ENCODE assay signal across 11 mouse cellular contexts in the genomic region with DNA sequence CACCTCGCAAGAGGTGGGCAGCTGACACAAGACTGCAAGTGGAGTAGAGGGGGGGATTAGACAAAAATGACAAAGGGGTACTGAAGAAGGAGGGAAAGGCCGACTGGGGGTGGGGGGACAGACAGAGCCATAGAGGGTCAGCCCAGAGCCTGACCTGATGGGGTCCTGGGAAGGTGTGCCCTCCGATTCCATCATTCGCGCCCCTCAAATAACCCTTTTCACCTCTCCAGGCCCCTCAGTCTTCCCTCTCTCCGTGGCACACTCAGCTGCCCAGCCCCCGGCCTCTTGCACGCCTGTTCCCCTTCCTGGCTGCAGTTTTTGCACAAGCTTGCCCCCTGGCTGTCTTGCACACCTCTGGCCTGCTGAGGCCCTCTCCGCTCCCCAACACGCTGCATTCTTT. TPM values are rescaled to one million over a fixed set of nuclear protein-coding genes. Genes with fewer than 3 reads are reported as not detected.
A peak's percentile ranks its signal among the peaks of the same experiment; 100 is the strongest.
DNase-seq lines count a peak whose midpoint lies in the region; ATAC-seq and TF ChIP-seq lines count a peak whose summit lies in the region.
"Had no signal": no experiment of that assay in that cellular context is flagged by ENCODE, and none has a peak within 500 bp of the region (broad histone marks: within the 10 kb centered on the region; RNA-seq: fewer than 3 reads in every experiment).

No protein-coding gene starts in this region.

- H3K27ac ChIP-seq in heart, embryonic 12.5 days (ENCODE audit: poor library complexity, severe bottlenecking) = no peak overlapping the region
- peak overlapping the region; percentile 79 for H3K27ac ChIP-seq in lung, embryonic 15.5 days
- no peak overlapping the region for H3K27ac ChIP-seq in hindbrain, postnatal 0 days
- no peak overlapping the region for H3K27ac ChIP-seq in neural tube, embryonic 12.5 days
- H3K27ac ChIP-seq: liver, embryonic 14.5 days had no signal

- 16% methylated on average over 9 of the region's 10 CpGs for WGBS in heart, embryonic 12.5 days
- 14% methylated on average over 9 of the region's 10 CpGs for WGBS in lung, embryonic 15.5 days
- 23% methylated on average over 10 of the region's 10 CpGs for WGBS in hindbrain, postnatal 0 days
- 16% methylated on average over 10 of the region's 10 CpGs for WGBS in neural tube, embryonic 12.5 days

- intact Hi-C loops in heart, postnatal 36 days (cut with DNase I) = loop anchor here (10.0 kb wide), 1 partner anchor 53 kb away; a partner anchor contains a TSS

- no peak for DNase-seq in heart, postnatal 36 days
- no peak for DNase-seq in lung, postnatal 36 days
- DNase-seq in hindbrain, postnatal 0 days (ENCODE audit: low spot score) = peak; percentile 23
- DNase-seq in spleen, postnatal 36 days (ENCODE audit: low spot score in 2 of 2) = no peak
- DNase-seq in layer of hippocampus, adult 9-10 months (ENCODE audit: low spot score) = no peak
- DNase-seq: kidney, adult 2 months had no signal

- no peaks in the 10 kb centered on the region for H3K9me3 ChIP-seq in heart, embryonic 12.5 days (replicated peaks)
- H3K9me3 ChIP-seq in lung, embryonic 15.5 days = no peaks in the 10 kb centered on the region
- H3K9me3 ChIP-seq in hindbrain, postnatal 0 days (ENCODE audit: low read length) = no peaks in the 10 kb centered on the region
- no peaks in the 10 kb centered on the region for H3K9me3 ChIP-seq in neural tube, embryonic 12.5 days

- H3K9ac ChIP-seq in heart, embryonic 12.5 days = no peak overlapping the region
- peak overlapping the region; percentile 20; the same call in 1 of the 2 replicates for H3K9ac ChIP-seq in lung, embryonic 15.5 days
- no peak overlapping the region for H3K9ac ChIP-seq in hindbrain, postnatal 0 days (replicated peaks; ENCODE audit: low read length)
- no peak overlapping the region for H3K9ac ChIP-seq in neural tube, embryonic 12.5 days
- H3K9ac ChIP-seq: liver, embryonic 14.5 days had no signal

- H3K4me3 ChIP-seq in heart, embryonic 12.5 days = peak overlapping the region; percentile 34
- H3K4me3 ChIP-seq in lung, embryonic 15.5 days = peak overlapping the region; percentile 26
- no peak overlapping the region for H3K4me3 ChIP-seq in hindbrain, postnatal 0 days (ENCODE audit: low read length)
- no peak overlapping the region for H3K4me3 ChIP-seq in neural tube, embryonic 12.5 days

- H3K36me3 ChIP-seq in heart, embryonic 12.5 days = no peaks in the 10 kb centered on the region
- no peaks in the 10 kb centered on the region for H3K36me3 ChIP-seq in lung, embryonic 15.5 days
- H3K36me3 ChIP-seq in hindbrain, postnatal 0 days (ENCODE audit: insufficient read depth, low read length) = no peaks in the 10 kb centered on the region
- H3K36me3 ChIP-seq in neural tube, embryonic 12.5 days = peaks cover 4% of the 10 kb centered on the region; the same call in 1 of the 2 replicates

- no peak for ATAC-seq in heart, embryonic 12.5 days (ENCODE audit: insufficient number of reproducible peaks, low FRiP score)
- ATAC-seq in lung, embryonic 15.5 days (ENCODE audit: borderline replicate concordance, extremely low read depth, low FRiP score, low TSS enrichment) = no peak
- no peak for ATAC-seq in hindbrain, postnatal 0 days
- no peak for ATAC-seq in neural tube, embryonic 12.5 days (ENCODE audit: low FRiP score, low read depth)

- H3K4me2 ChIP-seq in heart, embryonic 12.5 days = peak overlapping the region; percentile 59
- H3K4me2 ChIP-seq in lung, embryonic 15.5 days = peak overlapping the region; percentile 45
- no peak overlapping the region for H3K4me2 ChIP-seq in hindbrain, postnatal 0 days (ENCODE audit: low read depth, low read length)
- H3K4me2 ChIP-seq in neural tube, embryonic 12.5 days (replicated peaks) = peak overlapping the region; percentile 36; the same call in 1 of the 2 replicates

- TF ChIP-seq CTCF in hindbrain, postnatal 0 days (IDR thresholded peaks at IDR 0.05; ENCODE audit: low read depth) = peak; percentile 17; the same call in 1 of the 2 replicates

- H3K27me3 ChIP-seq in heart, embryonic 12.5 days (replicated peaks) = peaks cover 86% of the 10 kb centered on the region
- peaks cover 87% of the 10 kb centered on the region for H3K27me3 ChIP-seq in lung, embryonic 15.5 days
- H3K27me3 ChIP-seq in hindbrain, postnatal 0 days (ENCODE audit: insufficient read depth, low read length) = peaks cover 22% of the 10 kb centered on the region; the same call in 1 of the 2 replicates
- H3K27me3 ChIP-seq in neural tube, embryonic 12.5 days (replicated peaks) = peaks cover 82% of the 10 kb centered on the region

- H3K4me1 ChIP-seq in heart, embryonic 12.5 days (replicated peaks) = peaks cover 55% of the 10 kb centered on the region
- peaks cover 44% of the 10 kb centered on the region for H3K4me1 ChIP-seq in lung, embryonic 15.5 days
- H3K4me1 ChIP-seq in hindbrain, postnatal 0 days (ENCODE audit: insufficient read depth, low read length) = peaks cover 9% of the 10 kb centered on the region
- peaks cover 52% of the 10 kb centered on the region for H3K4me1 ChIP-seq in neural tube, embryonic 12.5 days

RNA-seq across cellular contexts. Expression of a gene that starts 26.4 kb away (rescaled TPM):
- 0.55 and 0.63 TPM in 2 replicates for polyA plus RNA-seq in heart, embryonic 12.5 days (2016; fragmentation: Nextera tagmentation; extraction: Ambion mirVana)
- total RNA-seq in heart, postnatal 36 days (2021) = 1 to 10 TPM; 1.7 to 3.4 TPM
- polyA plus RNA-seq in lung, embryonic 15.5 days (2015; fragmentation: Nextera tagmentation; extraction: Ambion mirVana) = 2.1 and 2.3 TPM in 2 replicates
- total RNA-seq in hindbrain, postnatal 0 days (2014; rRNA removed) = 130 and 154 TPM in 2 replicates
- 73.7 and 79.2 TPM in 2 replicates for polyA plus RNA-seq in hindbrain, postnatal 0 days (2015; fragmentation: Nextera tagmentation; extraction: Ambion mirVana)
- polyA plus RNA-seq in neural tube, embryonic 12.5 days (2016; fragmentation: Nextera tagmentation; extraction: Ambion mirVana) = 10.0 and 10.2 TPM in 2 replicates

RNA-seq across cellular contexts. Expression of a gene that starts 28.1 kb away (rescaled TPM):
- 0.40 and 0.94 TPM in 2 replicates for polyA plus RNA-seq in heart, embryonic 12.5 days (2016; fragmentation: Nextera tagmentation; extraction: Ambion mirVana)
- under 1 TPM in 1 of 2 experiments, not detected in 1; 0.68 TPM for total RNA-seq in heart, postnatal 36 days (2021)
- 1.1 and 1.4 TPM in 2 replicates for polyA plus RNA-seq in lung, embryonic 15.5 days (2015; fragmentation: Nextera tagmentation; extraction: Ambion mirVana)
- 1.4 and 2.3 TPM in 2 replicates for total RNA-seq in hindbrain, postnatal 0 days (2014; rRNA removed)
- polyA plus RNA-seq in hindbrain, postnatal 0 days (2015; fragmentation: Nextera tagmentation; extraction: Ambion mirVana) = 3.3 and 3.6 TPM in 2 replicates
- 1.0 and 1.1 TPM in 2 replicates for polyA plus RNA-seq in neural tube, embryonic 12.5 days (2016; fragmentation: Nextera tagmentation; extraction: Ambion mirVana)
- total RNA-seq: gastrocnemius, postnatal 4 days had no signal

RNA-seq across cellular contexts. Expression of a gene that starts 47.5 kb away (rescaled TPM):
- polyA plus RNA-seq in heart, embryonic 12.5 days (2016; fragmentation: Nextera tagmentation; extraction: Ambion mirVana) = 0.80 and 0.86 TPM in 2 replicates
- 1 to 10 TPM in 1 of 2 experiments, under 1 TPM in 1; 1.00 to 1.5 TPM for total RNA-seq in heart, postnatal 36 days (2021)
- polyA plus RNA-seq in lung, embryonic 15.5 days (2015; fragmentation: Nextera tagmentation; extraction: Ambion mirVana) = 0.96 and 1.1 TPM in 2 replicates
- total RNA-seq in hindbrain, postnatal 0 days (2014; rRNA removed) = 39.0 and 41.8 TPM in 2 replicates
- 36.3 and 36.6 TPM in 2 replicates for polyA plus RNA-seq in hindbrain, postnatal 0 days (2015; fragmentation: Nextera tagmentation; extraction: Ambion mirVana)
- polyA plus RNA-seq in neural tube, embryonic 12.5 days (2016; fragmentation: Nextera tagmentation; extraction: Ambion mirVana) = 12.6 and 14.4 TPM in 2 replicates

RNA-seq across cellular contexts. Expression of a gene that starts 50.8 kb away (rescaled TPM):
- 0.68 and 0.79 TPM in 2 replicates for polyA plus RNA-seq in heart, embryonic 12.5 days (2016; fragmentation: Nextera tagmentation; extraction: Ambion mirVana)
- total RNA-seq in heart, postnatal 36 days (2021) = under 1 TPM; 0.75 to 0.84 TPM
- polyA plus RNA-seq in lung, embryonic 15.5 days (2015; fragmentation: Nextera tagmentation; extraction: Ambion mirVana) = 2.5 and 2.6 TPM in 2 replicates
- 3.3 and 5.9 TPM in 2 replicates for total RNA-seq in hindbrain, postnatal 0 days (2014; rRNA removed)
- 4.4 and 4.5 TPM in 2 replicates for polyA plus RNA-seq in hindbrain, postnatal 0 days (2015; fragmentation: Nextera tagmentation; extraction: Ambion mirVana)
- polyA plus RNA-seq in neural tube, embryonic 12.5 days (2016; fragmentation: Nextera tagmentation; extraction: Ambion mirVana) = 2.1 and 2.2 TPM in 2 replicates

Comparison
In these comparisons a context has a peak if more than half of its experiments do, and no peak if none do; other contexts are left out.
1. H3K4me3 ChIP-seq: peak in heart, embryonic 12.5 days (single experiment) and lung, embryonic 15.5 days (single experiment); none in hindbrain, postnatal 0 days (single experiment) and neural tube, embryonic 12.5 days (single experiment).